Mouse (Mus musculus) frontal cortex, postnatal 36 days (tissue): ENCODE measurements around the gene Mpp3.
"Not testable (repeated sequence)": the region's sequence is repeated elsewhere in the genome, so short reads cannot be mapped to it uniquely, and the experiment has no call there.

Experiments
- DNase-seq, 2 experiments: peaks; one replicate each; pipeline ENCODE4 v3.0.0; 2022; ENCODE audit warnings: low spot score in 2 of 2

Gene Mpp3

GRCm38 (mm10) chr11:102010140-102010539 is 18.1 kb downstream of the Mpp3 start:
- DNase-seq, result no peak

- no peak for DNase-seq
Measured at GRCm38 (mm10) chr11:102008954-102009637, 19.2 kb downstream of the Mpp3 start.

GRCm38 (mm10) chr11:102008372-102008771 is 19.9 kb downstream of the Mpp3 start:
- DNase-seq, result no peak

- no peak for DNase-seq
Measured at GRCm38 (mm10) chr11:102006688-102007087, 21.6 kb downstream of the Mpp3 start.

- no peak for DNase-seq
Measured at GRCm38 (mm10) chr11:102006271-102006670, 22.0 kb downstream of the Mpp3 start.

- DNase-seq, result no peak
Measured at GRCm38 (mm10) chr11:102004251-102004650, 24.0 kb downstream of the Mpp3 start.

GRCm38 (mm10) chr11:101999466-101999865 is 28.8 kb downstream of the Mpp3 start:
- DNase-seq, result no peak

- DNase-seq, result no peak
Measured at GRCm38 (mm10) chr11:101998258-101998657, 30.0 kb downstream of the Mpp3 start.

- no peak for DNase-seq
Measured at GRCm38 (mm10) chr11:101995938-101996337, 32.3 kb downstream of the Mpp3 start.

- DNase-seq, result no peak
Measured at GRCm38 (mm10) chr11:101994100-101994499, 34.2 kb downstream of the Mpp3 start.

GRCm38 (mm10) chr11:101992411-101992810 is 35.9 kb downstream of the Mpp3 start:
- peak; percentile 63 to 78 for DNase-seq

- no peak for DNase-seq
Measured at GRCm38 (mm10) chr11:101991813-101992212, 36.4 kb downstream of the Mpp3 start.

GRCm38 (mm10) chr11:101990244-101990643 is 38.0 kb downstream of the Mpp3 start:
- peak; percentile 62 to 78 for DNase-seq

GRCm38 (mm10) chr11:101986913-101987312 is 41.3 kb downstream of the Mpp3 start, which contains the start of gene Dusp3:
Gene Dusp3 (minus strand): TSS chr11:101987013.
- DNase-seq, result no peak

- peak; percentile 86 to 91 for DNase-seq
Measured at GRCm38 (mm10) chr11:101985990-101986389, 42.3 kb downstream of the Mpp3 start.

- DNase-seq, result not testable (repeated sequence)
Measured at GRCm38 (mm10) chr11:101985450-101985849, 42.8 kb downstream of the Mpp3 start.

- peak; percentile 92 to 98 for DNase-seq
Measured at GRCm38 (mm10) chr11:101984054-101985025, 43.9 kb downstream of the Mpp3 start, which contains the start of gene Cfap97d1. Gene Cfap97d1 (plus strand): TSS chr11:101984279.

GRCm38 (mm10) chr11:101983431-101983921 is 44.8 kb downstream of the Mpp3 start:
- no peak for DNase-seq

- no peak for DNase-seq
Measured at GRCm38 (mm10) chr11:101982981-101983411, 45.3 kb downstream of the Mpp3 start.

GRCm38 (mm10) chr11:101981850-101982249 is 46.4 kb downstream of the Mpp3 start:
- DNase-seq, result peak in 1 of 2 experiments; percentile 49

- DNase-seq, result no peak
Measured at GRCm38 (mm10) chr11:101980603-101981157, 47.6 kb downstream of the Mpp3 start.

GRCm38 (mm10) chr11:101979140-101979539 is 49.1 kb downstream of the Mpp3 start:
- DNase-seq, result no peak
